Mouse (Mus musculus) frontal cortex, postnatal 14 days (tissue): ENCODE measurements at regions not wholly inside any gene's neighbourhood (a gene's known extent, or its start where the extent isn't known, plus 50 kb on each side); places are given as distances from the start of the nearest gene placed in this dataset.
A peak's percentile ranks its signal among the peaks of the same experiment; 100 is the strongest.
"Not testable (repeated sequence)": the region's sequence is repeated elsewhere in the genome, so short reads cannot be mapped to it uniquely, and the experiment has no call there.

Experiments
- DNase-seq, 2 experiments: peaks; one replicate each; pipeline ENCODE4 v3.0.0; 2022; ENCODE audit warnings: low spot score in 2 of 2

- not testable (repeated sequence) for DNase-seq
Measured at GRCm38 (mm10) chr7:29639591-29639990, 87.2 kb downstream of the Catsperg2 start.

GRCm38 (mm10) chr7:29602356-29602755, 83.9 kb upstream of the Sipa1l3 start:
- no peak for DNase-seq

- DNase-seq = no peak
Measured at GRCm38 (mm10) chr7:29601337-29601736, 82.9 kb upstream of the Sipa1l3 start.

- DNase-seq = peak in 1 of 2 experiments; percentile 43
Measured at GRCm38 (mm10) chr7:29597291-29597690, 78.8 kb upstream of the Sipa1l3 start.

- no peak for DNase-seq
Measured at GRCm38 (mm10) chr7:29578128-29578527, 59.7 kb upstream of the Sipa1l3 start.

GRCm38 (mm10) chr7:29575606-29576005, 57.2 kb upstream of the Sipa1l3 start:
- no peak for DNase-seq
